Mouse (Mus musculus) ES-E14 (cell line): Measurements from ENCODE around the gene Hmga1b. TPM values are rescaled to one million over a fixed set of nuclear protein-coding genes. Genes with fewer than 3 reads are reported as not detected.
A peak's percentile ranks its signal among the peaks of the same experiment; 100 is the strongest.
"Not testable (repeated sequence)": the region's sequence is repeated elsewhere in the genome, so short reads cannot be mapped to it uniquely, and the experiment has no call there.

Experiments used
- DNase-seq: peaks from one replicate; pipeline ENCODE4 v3.0.0-alpha.2; 2013; ENCODE audit warnings: low read depth, low spot score
- H3K27ac ChIP-seq: 2 replicates; pipeline ENCODE4 v1.5.1; 2012; ENCODE audit warnings: low read depth, mild to moderate bottlenecking, low read length, moderate library complexity, mixed read lengths; ENCODE audit not compliant: poor library complexity, insufficient read depth, severe bottlenecking
- H3K36me3 ChIP-seq: 2 replicates; pipeline ENCODE4 v1.6.1; 2012; ENCODE audit warnings: mild to moderate bottlenecking, low read length, moderate library complexity, mixed read lengths; ENCODE audit not compliant: control insufficient read depth, poor library complexity, insufficient read depth, severe bottlenecking
- H3K4me1 ChIP-seq, 2 experiments: fragments of 150-350 bp in 1 of 2; sonication (generic) in 1 of 2; 2 replicates each; pipeline ENCODE4 v1.6.1; 2012; ENCODE audit warnings: low read length in 2 of 2, mild to moderate bottlenecking in 1 of 2, mixed read lengths in 1 of 2; ENCODE audit not compliant: control insufficient read depth in 2 of 2, insufficient read depth in 2 of 2, poor library complexity in 1 of 2
- H3K4me3 ChIP-seq, 2 experiments: fragments of 150-350 bp in 1 of 2; sonication (generic) in 1 of 2; 2 replicates each; pipeline ENCODE4 v1.5.1; 2012; ENCODE audit warnings: low read length in 2 of 2, low read depth in 1 of 2, mild to moderate bottlenecking in 1 of 2, mixed read lengths in 1 of 2; ENCODE audit not compliant: insufficient read depth in 1 of 2, poor library complexity in 1 of 2, severe bottlenecking in 1 of 2
- H3K9ac ChIP-seq: 2 replicates; pipeline ENCODE4 v1.6.1; 2012; ENCODE audit warnings: low read depth, mild to moderate bottlenecking, low read length, mixed read lengths; ENCODE audit not compliant: poor library complexity, insufficient read depth, severe bottlenecking
- H3K9me3 ChIP-seq: fragments of 150-350 bp; sonication (generic); 2 replicates; pipeline ENCODE4 v1.6.1; 2012; ENCODE audit warnings: low read depth, mild to moderate bottlenecking, low read length; ENCODE audit not compliant: control insufficient read depth, insufficient read depth
- CHD2 ChIP-seq: IDR thresholded peaks from 2 replicates; pipeline ENCODE4 v1.6.1; 2014; ENCODE audit warnings: mild to moderate bottlenecking, low read depth, low read length, inconsistent platforms
- HCFC1 ChIP-seq: IDR thresholded peaks from 2 replicates; pipeline ENCODE4 v1.6.1; 2012; ENCODE audit warnings: low read length, inconsistent platforms, borderline replicate concordance; ENCODE audit not compliant: insufficient read depth
- MAFK ChIP-seq: IDR thresholded peaks from 2 replicates; pipeline ENCODE4 v1.6.1; 2014; ENCODE audit warnings: mild to moderate bottlenecking, low read depth, low read length, inconsistent platforms; ENCODE audit not compliant: insufficient read depth
- ZC3H11A ChIP-seq: IDR thresholded peaks from 2 replicates; pipeline ENCODE4 v1.6.1; 2012; ENCODE audit warnings: low read depth, mild to moderate bottlenecking, inconsistent platforms, low read length, borderline replicate concordance
- ZNF384 ChIP-seq: IDR thresholded peaks from 2 replicates; pipeline ENCODE4 v1.6.1; 2012; ENCODE audit warnings: low read depth, low read length, inconsistent platforms
- in situ Hi-C, 2 experiments: fragments of 600-800 bp; cut with MboI; formaldehyde crosslinking; loops; one replicate each; pipeline ENCODE4 v1.15.1; 2025; ENCODE audit warnings: low sequenced_read_pairs in 2 of 2, inconsistent platforms in 1 of 2; ENCODE audit not compliant: unreplicated experiment in 2 of 2
- total RNA-seq: library from RNA; depleted of rRNA; stranded (reverse); fragments of 300-350 nt; gene quantifications from 2 replicates; pipeline ENCODE4 v1.2.3, GENCODE M21; 2012

Gene Hmga1b
- total RNA-seq, 1 experiment, result 244 TPM

- in situ Hi-C loops, result no loop called here
- TF ChIP-seq CHD2, result no peak
- no peak for TF ChIP-seq MAFK
- TF ChIP-seq ZNF384, result no peak
- no peak for TF ChIP-seq HCFC1
- no peak for TF ChIP-seq ZC3H11A
- H3K36me3 ChIP-seq, result no peaks in the 10 kb centered on the region
- no peak overlapping the region for H3K9ac ChIP-seq
- no peak overlapping the region for H3K27ac ChIP-seq
- DNase-seq, result no peak
- no peaks in the 10 kb centered on the region for H3K9me3 ChIP-seq
- no peaks in the 10 kb centered on the region for H3K4me1 ChIP-seq
- H3K4me3 ChIP-seq, result no peak overlapping the region
Observed at GRCm38 (mm10) chr11:120751606-120752005, 11.0 kb upstream of the Hmga1b start.

GRCm38 (mm10) chr11:120760236-120760635, 2.4 kb upstream of the Hmga1b start:
- DNase-seq, result no peak

GRCm38 (mm10) chr11:120761811-120762671, 553 bp upstream of the Hmga1b start:
- Histone ChIP-seq H3K4me3 (no peak overlapping the region), H3K9ac (no peak overlapping the region), H3K27ac (no peak overlapping the region; the same call in 1 of the 2 replicates), H3K4me1 (peaks cover 0 to 13% of the 10 kb centered on the region in 2 experiments; a peak in 1 of 4 replicates), H3K9me3 (peaks cover 2% of the 10 kb centered on the region), H3K36me3 (no peaks in the 10 kb centered on the region)
- TF ChIP-seq ZNF384 (no peak), HCFC1 (no peak), MAFK (no peak)
- DNase-seq, result no peak
- in situ Hi-C loops, result no loop called here

More at GRCm38 (mm10) chr11:120760236-120760635, 2.4 kb upstream of the Hmga1b start:
- Histone ChIP-seq H3K4me1 (peaks cover 0 to 4% of the 10 kb centered on the region in 2 experiments; a peak in 1 of 4 replicates), H3K27ac (no peak overlapping the region), H3K9ac (no peak overlapping the region), H3K9me3 (peaks cover 2% of the 10 kb centered on the region), H3K36me3 (no peaks in the 10 kb centered on the region), H3K4me3 (no peak overlapping the region)
- in situ Hi-C loops, result no loop called here
- TF ChIP-seq MAFK (no peak), ZNF384 (no peak), ZC3H11A (no peak), CHD2 (no peak), HCFC1 (no peak)

- peak overlapping the region in 1 of 2 experiments; percentile 45; a peak in 2 of 4 replicates for H3K4me3 ChIP-seq
- in situ Hi-C loops, result not testable (repeated sequence)
Observed at GRCm38 (mm10) chr11:120763121-120763999, 766 bp downstream of the Hmga1b start.

GRCm38 (mm10) chr11:120767023-120767422, 4.4 kb downstream of the Hmga1b start:
- DNase-seq, H3K4me3 ChIP-seq, in situ Hi-C loops, H3K27ac ChIP-seq, H3K9me3 ChIP-seq, H3K36me3 ChIP-seq, H3K9ac ChIP-seq: not testable (repeated sequence)
- H3K4me1 ChIP-seq, result peaks cover 0 to 15% of the 10 kb centered on the region in 2 experiments; a peak in 2 of 4 replicates

More at GRCm38 (mm10) chr11:120763121-120763999, 766 bp downstream of the Hmga1b start:
- H3K27ac ChIP-seq, H3K9ac ChIP-seq, H3K36me3 ChIP-seq, H3K9me3 ChIP-seq, DNase-seq: not testable (repeated sequence)
- H3K4me1 ChIP-seq, result peaks cover 0 to 13% of the 10 kb centered on the region in 2 experiments; a peak in 2 of 4 replicates
